Mouse (Mus musculus) CH12.LX (cell line): Measurements from ENCODE around the gene Mrgbp. TPM values are rescaled to one million over a fixed set of nuclear protein-coding genes. Genes with fewer than 3 reads are reported as not detected.

ENCODE experiments used
- DNase-seq: peaks from one replicate; pipeline ENCODE4 v3.0.0-alpha.2; 2013; ENCODE audit errors: extremely low read depth
- H3K27ac ChIP-seq: 2 replicates; pipeline ENCODE4 v1.5.1; 2012; ENCODE audit warnings: low read depth, mild to moderate bottlenecking, control low read depth, moderate library complexity; ENCODE audit not compliant: insufficient read depth
- H3K27me3 ChIP-seq: replicated peaks from 2 replicates; pipeline ENCODE3; 2012; ENCODE audit warnings: inconsistent platforms
- H3K36me3 ChIP-seq, 2 experiments: replicated peaks in 1 of 2; 2 replicates each; pipeline versions ENCODE3 to v1.6.1; 2012; ENCODE audit warnings: inconsistent platforms in 1 of 2, low read length in 1 of 2, mild to moderate bottlenecking in 1 of 2, mixed read lengths in 1 of 2, moderate library complexity in 1 of 2; ENCODE audit not compliant: control insufficient read depth in 1 of 2, insufficient read depth in 1 of 2
- H3K4me1 ChIP-seq, 2 experiments: 2 replicates each; pipeline ENCODE4 v1.6.1; 2012; ENCODE audit warnings: inconsistent platforms in 1 of 2, moderate library complexity in 1 of 2; ENCODE audit not compliant: insufficient read depth in 2 of 2, control insufficient read depth in 1 of 2
- H3K4me2 ChIP-seq: 2 replicates; pipeline ENCODE4 v1.6.1; 2012; ENCODE audit warnings: low read depth, mild to moderate bottlenecking, control low read depth; ENCODE audit not compliant: poor library complexity, insufficient read depth, severe bottlenecking
- H3K4me3 ChIP-seq, 3 experiments: fragments of 150-350 bp in 1 of 3; sonication (generic) in 1 of 3; replicated peaks in 1 of 3; 2 replicates each; pipeline versions ENCODE3 to v1.5.1; 2011 to 2012; ENCODE audit warnings: low read depth in 2 of 3, low read length in 2 of 3, mild to moderate bottlenecking in 2 of 3, moderate library complexity in 2 of 3, control low read depth in 1 of 3, improper control_type of control experiment in 1 of 3, inconsistent platforms in 1 of 3, mixed read lengths in 1 of 3; ENCODE audit not compliant: poor library complexity in 1 of 3
- H3K79me2 ChIP-seq: replicated peaks from 2 replicates; pipeline ENCODE4 v1.6.1; 2012; ENCODE audit warnings: mild to moderate bottlenecking, moderate library complexity; ENCODE audit not compliant: control insufficient read depth, poor library complexity, insufficient read depth, severe bottlenecking; ENCODE audit errors: extremely low read depth
- H3K9ac ChIP-seq: 2 replicates; pipeline ENCODE4 v1.6.1; 2012; ENCODE audit warnings: low read depth, mild to moderate bottlenecking, control low read depth, moderate library complexity; ENCODE audit not compliant: insufficient read depth
- H3K9me3 ChIP-seq: replicated peaks from 2 replicates; pipeline ENCODE3; 2012; ENCODE audit warnings: low read length, inconsistent platforms, mixed read lengths
- CHD2 ChIP-seq: IDR thresholded peaks from 2 replicates; pipeline ENCODE4 v1.6.1; 2011; ENCODE audit warnings: low read length, improper control_type of control experiment
- CTCF ChIP-seq, 2 experiments: IDR thresholded peaks in 1 of 2; conservative IDR thresholded peaks in 1 of 2; 2 replicates each; pipeline ENCODE4 v1.5.1; 2011 to 2012; ENCODE audit warnings: low read depth in 2 of 2, low read length in 2 of 2, improper control_type of control experiment in 1 of 2, inconsistent platforms in 1 of 2, mild to moderate bottlenecking in 1 of 2, moderate library complexity in 1 of 2
- E2F4 ChIP-seq: IDR thresholded peaks from 2 replicates; pipeline ENCODE4 v1.6.1; 2011; ENCODE audit warnings: low read depth, low read length, improper control_type of control experiment; ENCODE audit not compliant: insufficient replicate concordance
- ELF1 ChIP-seq: IDR thresholded peaks from 2 replicates; pipeline ENCODE4 v1.6.1; 2014; ENCODE audit warnings: low read depth, mild to moderate bottlenecking, inconsistent platforms, low read length, improper control_type of control experiment
- EP300 ChIP-seq: IDR thresholded peaks from 2 replicates; pipeline ENCODE4 v1.6.1; 2011; ENCODE audit warnings: low read length, improper control_type of control experiment
- GABPA ChIP-seq: IDR thresholded peaks from 2 replicates; pipeline ENCODE4 v1.6.1; 2012; ENCODE audit warnings: low read depth, low read length, improper control_type of control experiment, inconsistent platforms; ENCODE audit not compliant: insufficient replicate concordance
- IRF4 ChIP-seq: IDR thresholded peaks from 2 replicates; pipeline ENCODE4 v1.6.1; 2014; ENCODE audit warnings: low read depth, mild to moderate bottlenecking, inconsistent platforms, low read length, improper control_type of control experiment
- KAT2A ChIP-seq: IDR thresholded peaks from 2 replicates; pipeline ENCODE4 v1.6.1; 2012; ENCODE audit warnings: low read length, improper control_type of control experiment, inconsistent platforms; ENCODE audit not compliant: insufficient replicate concordance
- MAZ ChIP-seq: IDR thresholded peaks from 2 replicates; pipeline ENCODE4 v1.6.1; 2012; ENCODE audit warnings: low read depth, mild to moderate bottlenecking, inconsistent platforms, low read length, improper control_type of control experiment, moderate library complexity
- MEF2A ChIP-seq: IDR thresholded peaks from 2 replicates; pipeline ENCODE4 v1.6.1; 2014; ENCODE audit warnings: low read depth, mild to moderate bottlenecking, inconsistent platforms, low read length, improper control_type of control experiment, borderline replicate concordance
- MXI1 ChIP-seq: IDR thresholded peaks from 2 replicates; pipeline ENCODE4 v1.6.1; 2011; ENCODE audit warnings: mild to moderate bottlenecking, low read depth, low read length, improper control_type of control experiment
- MYC ChIP-seq: IDR thresholded peaks from 2 replicates; pipeline ENCODE4 v1.6.1; 2011; ENCODE audit warnings: low read depth, mild to moderate bottlenecking, improper control_type of control experiment, low read length
- NELFE ChIP-seq: IDR thresholded peaks from 2 replicates; pipeline ENCODE4 v1.6.1; 2011; ENCODE audit warnings: low read depth, low read length, improper control_type of control experiment
- NRF1 ChIP-seq: IDR thresholded peaks from 2 replicates; pipeline ENCODE4 v1.6.1; 2014; ENCODE audit warnings: low read depth, mild to moderate bottlenecking, inconsistent platforms, low read length, improper control_type of control experiment, moderate library complexity
- POLR2A ChIP-seq: IDR thresholded peaks from 2 replicates; pipeline ENCODE4 v1.6.1; 2011; ENCODE audit warnings: low read depth, mild to moderate bottlenecking, improper control_type of control experiment, low read length
- SIN3A ChIP-seq: IDR thresholded peaks from 2 replicates; pipeline ENCODE4 v1.6.1; 2012; ENCODE audit warnings: low read length, improper control_type of control experiment, inconsistent platforms
- SMC3 ChIP-seq: IDR thresholded peaks from 2 replicates; pipeline ENCODE4 v1.6.1; 2011; ENCODE audit warnings: low read depth, low read length, improper control_type of control experiment
- ZC3H11A ChIP-seq: IDR thresholded peaks from 2 replicates; pipeline ENCODE4 v1.6.1; 2012; ENCODE audit warnings: low read depth, mild to moderate bottlenecking, inconsistent platforms, low read length, improper control_type of control experiment
- dilution Hi-C: fragments of 300-500 bp; cut with MboI; formaldehyde crosslinking; loops from 2 replicates; pipeline ENCODE4 v1.14.3; 2020; ENCODE audit warnings: low sequenced_read_pairs; ENCODE audit not compliant: extremely low pct_unique_long_range_greater_than_20kb, extremely low pct_ligation_motif_present
- in situ Hi-C: fragments of 300-500 bp; cut with MboI; formaldehyde crosslinking; loops from 3 replicates; pipeline ENCODE4 v1.14.3; 2019; ENCODE audit warnings: low sequenced_read_pairs, low pct_ligation_motif_present, low pct_unique_long_range_greater_than_20kb, mixed read lengths
- polyA plus RNA-seq: library from polyadenylated mRNA; unstranded; fragments of >175 nt; gene quantifications from 2 replicates; pipeline ENCODE4 v1.2.1, GENCODE M21; 2012; ENCODE audit warnings: low read depth; ENCODE audit not compliant: insufficient read length
- total RNA-seq, 2 experiments: library from RNA; depleted of rRNA; stranded (reverse); fragments of 300-350 nt in 1 of 2; fragments of >200 nt in 1 of 2; gene quantifications; 2 replicates each; pipeline ENCODE4 v1.2.3; 2012 to 2014

The Mrgbp gene
- total and polyA plus RNA-seq, 3 experiments, result 31.2 to 64.6 (median 47.5) TPM

DNA sequence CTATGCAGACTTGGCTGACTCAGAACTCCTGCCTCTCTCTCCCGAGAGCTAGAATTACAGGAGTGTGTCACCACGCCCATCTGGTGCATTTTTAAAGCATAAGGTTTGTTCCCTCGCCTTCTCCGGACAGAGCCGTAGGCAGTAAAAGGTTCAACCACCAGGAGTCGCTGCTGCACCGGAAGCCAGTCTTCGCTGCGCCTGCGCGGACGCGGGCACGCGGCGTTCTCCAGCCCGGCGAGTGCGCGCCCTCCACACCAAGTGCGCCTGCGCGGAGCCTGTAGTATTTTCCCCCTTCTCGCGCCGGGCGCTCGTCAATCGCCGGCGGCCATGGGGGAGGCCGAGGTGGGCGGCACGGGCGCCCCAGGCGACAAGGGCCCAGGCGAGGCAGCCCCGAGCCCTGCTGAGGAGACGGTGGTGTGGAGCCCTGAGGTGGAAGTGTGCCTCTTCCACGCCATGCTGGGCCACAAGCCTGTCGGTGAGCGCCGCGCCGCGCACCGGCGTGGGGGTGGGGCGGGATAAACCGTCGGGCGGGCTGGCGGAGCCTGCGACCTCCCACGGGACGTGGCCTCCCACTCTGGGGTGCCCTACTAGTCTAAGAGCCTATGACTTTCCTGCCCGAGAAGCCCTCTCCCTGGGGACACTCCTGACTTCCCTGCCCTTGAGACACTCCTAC is 1.5 kb downstream of the Mrgbp start (continued):
- TF ChIP-seq E2F4 (peak; percentile 42; the same call in 1 of the 2 replicates), KAT2A (0 out of 2 replicates have a peak, but pooled peaks have one; percentile 41), SMC3 (peak; percentile 86), MEF2A (peak; percentile 77; the same call in 1 of the 2 replicates), EP300 (peak; percentile 49; the same call in 1 of the 2 replicates), SIN3A (peak; percentile 89; the same call in 1 of the 2 replicates), NRF1 (peak; percentile 98), GABPA (no peak), IRF4 (peak; percentile 74; the same call in 1 of the 2 replicates), CHD2 (peak; percentile 45; the same call in 1 of the 2 replicates), NELFE (peak; percentile 88), MXI1 (peak; percentile 81)

GRCm38 (mm10) chr2:180583154-180583507 is 2.0 kb downstream of the Mrgbp start:
- DNase-seq, result no peak
- Histone ChIP-seq H3K9me3 (no peaks in the 10 kb centered on the region), H3K27ac (no peak overlapping the region), H3K4me3 (peak overlapping the region; percentile 76 to 94 (median 88)), H3K79me2 (peaks cover 7% of the 10 kb centered on the region; the same call in 1 of the 2 replicates), H3K4me1 (peaks cover 12 to 37% of the 10 kb centered on the region in 2 experiments), H3K36me3 (peaks cover 15 to 41% of the 10 kb centered on the region in 2 experiments), H3K27me3 (no peaks in the 10 kb centered on the region)
- in situ Hi-C loops, result loop anchor here (5.0 kb wide), 1 partner anchor 199 kb away; no protein-coding TSS in a partner anchor
- TF ChIP-seq CHD2 (no peak), GABPA (no peak), SIN3A (peak; percentile 33; the same call in 1 of the 2 replicates), POLR2A (no peak), NRF1 (no peak), ZC3H11A (no peak), MYC (no peak), CTCF (conservative IDR thresholded peaks at IDR 0.05 in 1 of 2, IDR thresholded peaks at IDR 0.05 in 1 of 2; ENCODE audit: low read depth in 2 of 2, low read length in 2 of 2) (no peak)
- TF ChIP-seq, all 38 proteins: peak for 1
- Histone ChIP-seq H3K4me2 (peak overlapping the region; percentile 90), H3K9ac (peak overlapping the region; percentile 90)
- dilution Hi-C loops, result no loop called here

DNA sequence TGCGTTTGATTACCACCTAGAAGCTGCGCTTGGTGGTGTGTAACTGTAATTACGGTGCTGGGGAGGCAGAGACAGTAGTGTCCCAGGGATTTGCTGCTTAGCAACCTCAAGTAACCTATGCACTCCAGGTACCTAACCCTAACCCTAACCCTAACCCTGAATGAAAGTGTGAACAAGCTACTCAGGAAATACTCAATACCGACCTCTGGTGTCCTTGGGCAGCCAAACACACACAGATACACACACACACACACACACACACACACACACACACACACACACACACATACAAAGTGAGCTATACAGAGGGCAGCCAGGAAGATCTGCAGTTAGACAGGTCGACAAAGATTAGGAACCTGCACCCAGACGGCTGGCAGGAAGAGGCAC is 7.6 kb downstream of the Mrgbp start:
- Histone ChIP-seq H3K4me1 (peaks cover 7 to 41% of the 10 kb centered on the region in 2 experiments), H3K4me3 (peak overlapping the region; percentile 96 to 100 (median 99)), H3K27ac (no peak overlapping the region), H3K27me3 (no peaks in the 10 kb centered on the region), H3K4me2 (peak overlapping the region; percentile 25), H3K79me2 (peaks cover 15% of the 10 kb centered on the region), H3K36me3 (peaks cover 45 to 70% of the 10 kb centered on the region in 2 experiments), H3K9ac (peak overlapping the region; percentile 94)
- in situ Hi-C loops (no loop called here), dilution Hi-C loops (no loop called here)
- DNase-seq, result peak; percentile 38
- TF ChIP-seq MAZ, result no peak
- TF ChIP-seq IRF4, result no peak
- TF ChIP-seq MYC, result no peak
- TF ChIP-seq CTCF (conservative IDR thresholded peaks at IDR 0.05 in 1 of 2, IDR thresholded peaks at IDR 0.05 in 1 of 2; ENCODE audit: low read depth in 2 of 2, low read length in 2 of 2), result peak; percentile 14 to 46; a peak in 2 of 4 replicates
- TF ChIP-seq POLR2A, result no peak
- TF ChIP-seq ELF1, result no peak
- no peak for TF ChIP-seq CHD2
- TF ChIP-seq, all 38 proteins: peak for 1
- no peaks in the 10 kb centered on the region for H3K9me3 ChIP-seq
